Mouse (Mus musculus) erythroblast, embryonic 14.5 days (primary cell): ENCODE results near the gene Slc6a1.

Experiments
- GATA1 ChIP-seq: IDR thresholded peaks from 2 replicates; pipeline ENCODE4 v1.6.1; 2012; ENCODE audit warnings: low read length, inconsistent platforms, mixed read lengths
- TAL1 ChIP-seq: IDR thresholded peaks from 3 replicates; pipeline ENCODE4 v1.6.1; 2012; ENCODE audit warnings: low read length, inconsistent platforms, mixed read lengths

GRCm38 (mm10) chr6:114269589-114269988, 12.8 kb upstream of the Slc6a1 start:
- TF ChIP-seq TAL1 (no peak), GATA1 (no peak)
